Mouse (Mus musculus) kidney, postnatal 0 days (tissue): Measurements from ENCODE around the gene Acvr2b. TPM values are rescaled to one million over a fixed set of nuclear protein-coding genes. Genes with fewer than 3 reads are reported as not detected.

ENCODE experiments used
- ATAC-seq: fragments of 200-750 bp; cut with Nextera tagmentation; replicated peaks from 2 replicates; pipeline ENCODE4 v1.8.0; 2017; ENCODE audit warnings: low read depth, moderate number of reproducible peaks, moderate TSS enrichment, moderate library complexity; ENCODE audit not compliant: low FRiP score
- DNase-seq: peaks from one replicate; pipeline ENCODE4 v3.0.0-alpha.2; 2016; ENCODE audit warnings: low spot score
- H3K27ac ChIP-seq: fragments of 300-500 bp; sonication (generic); 2 replicates; pipeline ENCODE4 v1.5.1; 2014; ENCODE audit warnings: mild to moderate bottlenecking
- H3K27me3 ChIP-seq: fragments of 300-500 bp; sonication (generic); 2 replicates; pipeline ENCODE4 v1.6.1; 2014; ENCODE audit warnings: low read length, mixed read lengths; ENCODE audit not compliant: insufficient read depth
- H3K36me3 ChIP-seq: fragments of 300-500 bp; sonication (generic); 2 replicates; pipeline ENCODE4 v1.6.1; 2014; ENCODE audit warnings: low read length, mixed read lengths; ENCODE audit not compliant: insufficient read depth
- H3K4me1 ChIP-seq: fragments of 300-500 bp; sonication (generic); replicated peaks from 2 replicates; pipeline ENCODE4 v1.6.1; 2014; ENCODE audit warnings: antibody characterized with exemption, low read length, mixed read lengths; ENCODE audit not compliant: insufficient read depth
- H3K4me2 ChIP-seq: fragments of 300-500 bp; sonication (generic); 2 replicates; pipeline ENCODE4 v1.6.1; 2014; ENCODE audit warnings: mild to moderate bottlenecking, low read length, moderate library complexity, mixed read lengths
- H3K4me3 ChIP-seq: fragments of 300-500 bp; sonication (generic); replicated peaks from 2 replicates; pipeline ENCODE4 v1.5.1; 2014; ENCODE audit warnings: low read depth, low read length
- H3K9ac ChIP-seq: fragments of 300-500 bp; sonication (generic); 2 replicates; pipeline ENCODE4 v1.6.1; 2014; ENCODE audit warnings: low read depth, low read length
- H3K9me3 ChIP-seq: fragments of 300-500 bp; sonication (generic); replicated peaks from 2 replicates; pipeline ENCODE4 v1.6.1; 2016; ENCODE audit warnings: low read length, inconsistent platforms, mixed read lengths
- CTCF ChIP-seq: IDR thresholded peaks from 2 replicates; pipeline ENCODE4 v1.5.1; 2016; ENCODE audit warnings: antibody characterized with exemption, low read depth, mild to moderate bottlenecking, moderate library complexity
- WGBS: fragments of 180-500 bp; shearing (Covaris S2); extraction: QIAGEN DNeasy Blood & Tissue Kit; methylation state at CpG from one replicate; pipeline ENCODE4 v1.1.7; 2014; 5-methylcytosine and 5-hydroxymethylcytosine counted together
- polyA plus RNA-seq: library from polyadenylated mRNA; unstranded; fragments of >200 nt; fragmentation: Nextera tagmentation; extraction: Ambion mirVana; gene quantifications from 2 replicates; pipeline ENCODE4 v1.2.1, GENCODE M21; 2015

The Acvr2b gene
- polyA plus RNA-seq, 1 experiment from 2014 or later, result 17.6 TPM

DNA sequence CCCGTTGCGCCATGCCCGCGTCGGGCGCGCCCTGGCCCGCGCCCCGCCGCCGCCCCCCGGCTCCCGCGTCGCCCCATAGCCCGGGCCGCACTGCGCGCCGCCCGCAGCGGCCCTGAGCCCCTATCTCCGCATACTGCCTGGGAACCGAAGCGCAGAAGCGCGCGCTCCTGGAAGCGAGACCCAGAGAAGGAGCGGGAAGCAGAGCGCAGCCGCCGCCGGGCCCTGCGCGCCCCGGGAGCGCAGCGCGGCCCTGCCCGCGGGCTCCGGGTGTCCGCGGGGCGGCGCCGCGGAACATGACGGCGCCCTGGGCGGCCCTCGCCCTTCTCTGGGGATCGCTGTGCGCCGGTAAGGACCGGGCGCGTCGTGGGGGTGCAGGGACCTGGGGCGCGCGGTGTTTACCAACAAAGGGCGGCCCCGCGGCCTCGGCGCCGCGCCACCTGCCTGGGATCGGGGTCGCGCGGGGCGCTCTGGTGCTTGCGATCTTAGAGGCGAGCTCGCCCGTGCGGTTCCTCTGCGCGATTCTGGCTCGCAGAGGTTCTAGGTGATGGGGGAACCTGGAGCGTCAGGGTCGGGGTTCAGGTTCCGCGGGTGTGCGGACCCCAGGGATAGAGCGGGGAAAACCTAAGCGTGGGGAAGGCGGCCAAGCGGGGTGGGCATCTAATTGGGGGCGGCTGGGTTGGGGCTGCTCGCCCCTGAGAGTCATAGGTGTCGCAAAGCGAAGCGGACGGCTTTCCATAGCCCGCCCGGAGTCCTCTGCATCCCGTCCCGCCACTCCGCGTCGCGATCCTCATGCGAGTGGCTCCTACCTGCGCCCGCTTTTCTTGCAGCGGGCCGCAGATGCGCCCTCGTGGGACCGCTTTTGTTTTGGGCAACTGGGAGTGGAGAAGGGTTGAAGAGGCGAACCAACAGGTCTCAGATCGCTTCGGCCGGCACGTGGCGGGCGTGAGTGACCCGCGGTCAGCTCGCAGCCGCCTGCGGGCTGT, 626 bp downstream of the Acvr2b start:
- Histone ChIP-seq H3K4me1 (peaks cover 10% of the 10 kb centered on the region), H3K36me3 (no peaks in the 10 kb centered on the region), H3K9me3 (no peaks in the 10 kb centered on the region), H3K27ac (peak overlapping the region; percentile 99), H3K4me2 (peak overlapping the region; percentile 98), H3K4me3 (peak overlapping the region; percentile 91), H3K27me3 (no peaks in the 10 kb centered on the region), H3K9ac (peak overlapping the region; percentile 100)
- under 1% methylated on average over 118 of the region's 127 CpGs for WGBS
- ATAC-seq (peak; percentile 26), DNase-seq (peak; percentile 68)
- no peak for TF ChIP-seq CTCF

DNA sequence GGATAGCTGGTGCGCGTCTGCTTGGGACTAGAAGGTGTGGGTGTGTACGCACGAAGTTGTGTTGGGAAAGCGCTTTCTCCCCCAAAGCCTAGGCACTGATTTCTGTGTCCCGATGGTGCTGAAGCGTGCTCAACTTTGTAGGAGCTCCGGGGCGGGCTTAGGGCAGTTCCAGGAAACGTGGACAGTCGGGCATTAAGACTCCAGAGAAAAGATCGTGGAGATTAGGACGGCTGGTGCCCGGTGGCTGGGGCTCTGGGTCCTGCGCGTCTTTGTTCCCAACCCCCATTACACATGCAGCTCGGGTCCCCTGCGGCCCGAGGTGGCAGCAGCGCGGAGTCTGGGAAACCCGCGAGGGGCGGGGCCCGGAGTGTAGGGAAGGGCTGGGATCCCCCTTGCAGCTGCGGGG, 1.3 kb downstream of the Acvr2b start:
- Histone ChIP-seq H3K4me3 (peak overlapping the region; percentile 91), H3K4me1 (peaks cover 17% of the 10 kb centered on the region), H3K36me3 (no peaks in the 10 kb centered on the region), H3K4me2 (peak overlapping the region; percentile 98), H3K9me3 (no peaks in the 10 kb centered on the region), H3K27ac (peak overlapping the region; percentile 99), H3K9ac (peak overlapping the region; percentile 100), H3K27me3 (no peaks in the 10 kb centered on the region)
- 0 out of 2 replicates have a peak, but pooled peaks have one; percentile 4 for TF ChIP-seq CTCF
- WGBS, result under 1% methylated on average over 26 of the region's 26 CpGs
- no peak for ATAC-seq
- DNase-seq, result peak; percentile 74

DNA sequence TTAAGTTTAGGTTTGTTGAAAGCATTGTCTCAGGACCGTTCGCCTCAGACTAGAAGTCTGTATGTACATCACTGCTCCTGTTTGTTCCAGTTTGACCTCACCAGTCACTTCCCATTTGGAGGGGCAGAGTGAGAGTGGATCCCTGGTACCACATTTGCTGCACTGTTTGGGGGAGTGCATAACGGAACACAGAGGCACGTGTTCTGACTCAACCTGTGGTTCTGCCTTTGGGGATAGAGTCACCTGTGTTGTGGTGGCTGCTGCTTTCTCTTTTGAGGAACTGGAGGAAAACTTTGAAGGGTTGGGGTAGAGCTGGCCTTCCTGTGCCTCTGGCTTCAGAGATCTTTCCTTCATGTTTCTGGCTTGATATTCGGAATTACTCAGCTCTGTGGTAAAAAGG, 2.2 kb downstream of the Acvr2b start:
- no peaks in the 10 kb centered on the region for H3K27me3 ChIP-seq
- peak overlapping the region; percentile 98 for H3K4me2 ChIP-seq
- H3K4me3 ChIP-seq, result peak overlapping the region; percentile 91; the same call in 1 of the 2 replicates
- peaks cover 20% of the 10 kb centered on the region for H3K4me1 ChIP-seq
- no peaks in the 10 kb centered on the region for H3K36me3 ChIP-seq
- 54% methylated on average over 5 of the region's 5 CpGs for WGBS
- 0 out of 2 replicates have a peak overlapping the region, but pooled peaks have one; percentile 100 for H3K9ac ChIP-seq
- DNase-seq (no peak), ATAC-seq (no peak)
- H3K27ac ChIP-seq, result no peak overlapping the region
- no peaks in the 10 kb centered on the region for H3K9me3 ChIP-seq
- TF ChIP-seq CTCF, result no peak

DNA sequence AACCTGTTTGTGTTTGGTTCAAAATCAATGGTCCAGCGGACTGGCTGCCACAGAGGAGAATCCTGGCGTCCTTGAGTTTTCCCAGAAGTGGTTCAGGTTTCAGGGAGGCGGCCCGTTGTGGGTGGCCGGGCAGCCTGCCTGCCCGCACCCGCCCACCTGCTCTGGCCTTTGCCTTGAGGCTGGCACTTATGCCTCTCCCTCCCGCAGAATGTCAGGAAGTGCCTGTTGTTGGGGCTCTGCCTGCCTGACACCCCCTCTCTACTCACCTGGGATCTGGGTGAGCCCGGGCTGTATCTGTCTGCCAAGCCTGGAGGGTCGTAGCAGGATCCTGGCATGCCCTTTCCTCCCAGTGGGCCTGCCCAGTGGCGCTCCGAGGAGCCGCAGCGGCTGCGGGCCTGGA, 6.0 kb downstream of the Acvr2b start:
- ATAC-seq, result peak; percentile 50
- WGBS, result 40% methylated on average over 15 of the region's 15 CpGs
- peak overlapping the region; percentile 72 for H3K27ac ChIP-seq

DNA sequence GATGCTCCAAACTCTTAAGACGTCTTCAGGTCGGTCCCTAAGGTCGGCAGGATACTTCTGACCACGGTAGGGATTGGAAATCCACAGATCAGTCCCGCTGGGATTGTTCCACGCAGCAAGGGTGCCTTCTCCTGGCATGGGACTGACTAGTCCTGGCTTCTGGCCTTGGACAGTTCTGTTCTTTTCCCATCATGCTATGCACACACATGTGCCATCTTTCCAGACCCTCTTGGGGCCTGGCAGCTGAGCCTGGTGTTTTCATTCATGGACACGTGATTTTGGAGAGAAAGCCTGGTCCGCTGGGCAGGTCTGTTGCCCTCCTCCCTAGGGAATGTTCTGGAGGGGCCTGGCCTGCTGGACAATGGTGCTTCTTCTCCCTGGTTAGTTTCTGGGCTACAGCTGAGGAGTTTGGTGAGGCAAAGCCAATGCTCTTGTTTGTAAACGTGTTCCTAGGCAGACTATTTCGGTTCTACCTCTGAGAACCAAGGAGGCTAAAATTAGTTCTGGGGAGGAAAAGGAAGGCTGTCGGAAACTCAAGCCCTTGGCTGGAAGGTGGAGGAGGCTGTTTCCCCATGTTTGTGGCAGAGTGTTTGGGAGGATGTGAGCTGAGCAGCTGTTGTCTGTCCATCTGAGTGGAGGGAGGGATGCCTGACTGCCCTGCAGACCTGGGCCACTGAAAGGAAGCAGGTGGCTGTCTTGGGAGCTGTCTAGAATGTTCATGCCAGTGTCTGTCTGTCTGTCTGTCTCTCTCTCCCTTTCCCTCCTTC, 7.2 kb downstream of the Acvr2b start:
- peak overlapping the region; percentile 72 for H3K27ac ChIP-seq
- H3K4me1 ChIP-seq, result peaks cover 29% of the 10 kb centered on the region
- H3K9ac ChIP-seq, result no peak overlapping the region; the same call in 1 of the 2 replicates
- peak overlapping the region; percentile 16; the same call in 1 of the 2 replicates for H3K4me2 ChIP-seq
- WGBS, result 46% methylated on average over 11 of the region's 11 CpGs
- no peak overlapping the region for H3K4me3 ChIP-seq
- H3K27me3 ChIP-seq, result no peaks in the 10 kb centered on the region
- peaks cover 12% of the 10 kb centered on the region; the same call in 1 of the 2 replicates for H3K9me3 ChIP-seq
- peak; percentile 62 for DNase-seq
- 0 out of 2 replicates have a peak, but pooled peaks cover 6% of the 10 kb centered on the region for H3K36me3 ChIP-seq
- 0 out of 2 replicates have a peak, but pooled peaks have one; percentile 38 for ATAC-seq
- TF ChIP-seq CTCF, result no peak

More for the DNA sequence above, 6.0 kb downstream of the Acvr2b start:
- H3K9ac ChIP-seq, result no peak overlapping the region
- peak overlapping the region; percentile 39 for H3K4me2 ChIP-seq
- no peak overlapping the region for H3K4me3 ChIP-seq
- 0 out of 2 replicates have a peak, but pooled peaks cover 6% of the 10 kb centered on the region for H3K36me3 ChIP-seq
- DNase-seq, result peak; percentile 86
- H3K4me1 ChIP-seq, result peaks cover 29% of the 10 kb centered on the region
- no peak for TF ChIP-seq CTCF
- H3K27me3 ChIP-seq, result no peaks in the 10 kb centered on the region
- peaks cover 7% of the 10 kb centered on the region; the same call in 1 of the 2 replicates for H3K9me3 ChIP-seq
